Mouse (Mus musculus) T-helper 17 cell (primary cell): ENCODE measurements around the gene Ccl5.

ENCODE experiments used
- in situ Hi-C, 2 experiments: fragments of 300-600 bp; cut with MboI, MseI; formaldehyde crosslinking; loops; 1 replicate in 1 of 2; 2 replicates in 1 of 2; pipeline ENCODE4 v1.15.1; 2025; ENCODE audit warnings: high pct_unique_total_duplicates in 2 of 2

The Ccl5 gene

DNA sequence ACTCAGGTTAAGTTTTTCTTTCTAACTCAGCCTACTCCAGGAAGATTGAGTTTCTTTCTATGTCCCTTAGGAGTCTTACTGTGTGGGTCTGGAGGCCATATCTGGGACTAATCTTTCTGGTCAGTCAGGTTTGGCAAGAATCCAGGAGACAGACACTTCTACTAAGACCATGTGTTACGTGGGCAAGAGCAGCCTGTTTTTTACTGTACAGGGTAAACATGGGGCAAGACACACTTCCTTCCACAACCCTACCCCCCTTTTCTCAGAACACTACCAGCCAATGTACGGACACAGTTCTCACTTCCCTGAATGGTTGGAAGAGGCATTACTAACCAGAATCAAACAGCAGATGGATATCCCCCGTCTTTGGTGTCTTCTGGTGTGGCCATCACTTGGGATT is 13.9 kb upstream of the Ccl5 start:
- in situ Hi-C loops, result no loop called here

DNA sequence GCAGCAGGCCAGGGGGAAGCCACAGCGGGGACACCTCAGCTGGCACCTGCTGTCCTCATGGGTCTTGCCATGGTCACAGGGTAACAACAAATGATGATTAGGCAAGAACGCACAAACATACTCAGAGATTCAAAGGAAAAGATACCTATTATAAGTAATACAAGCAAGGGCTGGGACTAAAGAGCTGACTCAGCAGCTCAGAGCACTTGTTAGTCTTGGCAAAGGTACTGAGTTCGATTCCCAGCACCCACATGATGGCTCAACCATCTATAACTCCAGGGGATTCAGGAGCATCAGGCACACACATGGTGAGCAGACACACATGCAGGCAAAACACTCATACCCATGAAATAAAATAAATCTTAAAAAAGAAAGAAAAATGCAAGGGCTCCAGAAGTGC is 11.1 kb upstream of the Ccl5 start:
- in situ Hi-C loops, result no loop called here

DNA sequence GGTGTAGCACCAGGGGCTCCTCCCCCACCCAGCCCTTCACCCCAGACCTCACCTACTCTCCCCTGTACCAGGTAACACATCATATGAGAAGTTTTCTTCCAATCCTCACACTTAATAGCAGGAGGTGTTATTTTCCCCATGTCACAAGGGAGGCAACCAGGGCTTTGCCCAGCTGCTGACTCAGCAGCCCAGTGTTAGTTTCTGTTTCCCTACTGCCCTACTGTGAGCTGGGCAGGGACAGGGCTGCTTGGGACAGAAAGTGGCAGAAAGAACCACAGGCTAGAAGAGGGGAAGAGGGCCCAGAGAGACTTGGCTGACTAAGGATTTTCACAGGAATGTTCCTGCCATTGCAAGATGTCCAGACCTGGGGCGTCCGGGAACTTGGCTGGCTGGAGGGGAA is 10.6 kb upstream of the Ccl5 start:
- in situ Hi-C loops, result no loop called here

DNA sequence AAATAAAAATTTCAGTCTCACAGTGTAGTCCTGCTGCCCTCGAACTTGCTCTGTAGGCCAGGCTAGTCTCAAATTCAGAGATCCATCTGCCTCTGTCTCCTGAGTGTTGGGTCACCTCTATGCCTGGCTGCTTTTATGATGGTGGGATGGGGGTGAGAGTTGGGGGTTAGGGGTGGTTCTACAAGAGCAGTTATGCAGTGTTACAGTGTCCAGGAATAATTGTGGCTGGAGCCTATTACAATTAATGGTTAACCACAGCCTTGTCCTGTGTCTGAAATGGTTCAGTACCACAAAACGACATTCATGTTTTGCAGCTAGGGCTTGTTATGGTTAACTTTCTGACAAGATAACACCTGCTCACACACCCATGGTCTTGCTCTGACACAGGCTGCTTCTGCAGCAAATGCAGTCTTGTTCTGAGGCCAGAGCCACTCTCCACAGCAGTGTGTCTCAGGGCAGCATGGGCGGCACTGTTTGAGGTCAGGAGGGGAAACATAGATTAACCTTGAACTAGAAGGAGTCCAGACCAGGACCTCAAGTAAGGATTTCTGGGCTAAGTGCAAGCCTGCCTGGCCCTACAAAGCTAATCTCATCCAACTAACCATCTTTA is 8.5 kb upstream of the Ccl5 start:
- in situ Hi-C loops, result no loop called here

DNA sequence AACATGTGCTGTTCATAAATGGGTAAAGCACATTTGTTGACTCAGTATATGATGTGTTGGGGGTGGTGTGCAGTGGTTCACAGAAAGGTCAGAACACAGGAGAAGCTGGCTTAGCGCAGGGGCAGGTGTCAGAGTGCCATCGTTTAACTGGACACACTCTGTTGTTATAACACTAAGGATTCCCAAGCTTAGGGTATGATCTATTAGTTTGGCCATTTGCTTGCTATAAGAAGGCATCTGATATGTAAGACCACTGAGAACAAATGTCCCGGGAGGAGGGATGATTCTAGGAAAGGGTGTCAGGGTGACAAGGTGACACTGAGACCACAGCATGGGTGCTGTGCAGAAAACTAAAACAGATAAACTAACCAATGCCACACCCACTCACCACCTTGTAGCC is 6.5 kb upstream of the Ccl5 start:
- in situ Hi-C loops, result no loop called here

DNA sequence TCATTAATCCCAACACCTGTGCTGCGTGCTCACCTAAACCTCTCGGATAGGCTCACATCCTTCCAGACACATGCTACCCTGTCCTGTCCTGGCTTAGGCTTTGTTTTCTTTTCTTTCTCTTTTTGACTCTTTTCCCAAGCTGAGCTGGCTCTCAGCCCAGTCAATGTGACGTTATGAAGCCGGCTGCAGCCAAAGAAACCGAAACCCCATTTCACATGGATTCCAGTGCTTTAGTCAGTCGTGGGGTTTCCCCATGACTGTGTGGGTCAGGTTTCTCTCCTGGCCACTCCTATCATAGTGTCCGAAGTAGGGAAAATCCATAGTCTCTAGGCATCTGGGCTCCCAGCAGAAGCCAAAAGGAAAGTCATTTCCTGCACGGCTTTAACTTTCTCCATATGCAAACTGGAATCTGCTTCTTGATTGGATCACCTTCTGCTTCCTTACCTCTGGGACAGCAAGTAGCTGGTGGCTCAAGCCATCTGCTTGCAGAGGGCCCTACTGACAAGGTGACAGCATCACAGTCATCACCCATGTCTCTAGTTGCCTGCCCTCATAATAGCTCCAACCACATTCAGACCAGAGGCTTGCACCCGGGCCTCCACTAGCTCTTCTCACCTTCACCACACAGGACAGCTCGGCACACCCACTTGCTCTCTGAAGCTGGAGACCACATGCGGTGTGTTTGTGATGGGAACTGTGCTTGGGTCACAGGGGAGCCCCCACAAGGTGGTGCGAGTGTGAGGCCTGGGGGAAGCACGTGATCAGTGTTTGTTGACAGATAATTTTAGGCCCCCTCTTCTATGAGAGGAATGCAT is 4.5 kb upstream of the Ccl5 start:
- in situ Hi-C loops, result no loop called here

DNA sequence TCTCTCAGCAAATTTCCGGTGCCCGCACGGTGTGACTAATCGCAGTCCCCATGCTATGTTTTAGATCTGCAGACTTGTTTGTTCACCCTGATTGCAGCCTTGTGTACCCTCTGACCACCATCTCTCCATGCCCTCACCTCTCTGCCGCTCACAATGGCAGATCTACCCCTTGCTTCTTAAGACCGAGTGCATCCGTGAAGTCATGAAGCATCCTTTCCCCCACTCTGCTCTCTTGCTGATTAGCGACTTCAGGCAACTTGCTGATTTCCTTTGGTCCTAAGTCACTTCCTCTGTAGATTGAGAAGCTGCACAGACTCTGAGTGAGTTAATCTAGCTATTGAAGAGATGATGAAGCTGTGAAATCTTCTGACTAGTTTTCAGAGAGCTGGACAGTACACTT is 3.8 kb upstream of the Ccl5 start:
- in situ Hi-C loops, result no loop called here

DNA sequence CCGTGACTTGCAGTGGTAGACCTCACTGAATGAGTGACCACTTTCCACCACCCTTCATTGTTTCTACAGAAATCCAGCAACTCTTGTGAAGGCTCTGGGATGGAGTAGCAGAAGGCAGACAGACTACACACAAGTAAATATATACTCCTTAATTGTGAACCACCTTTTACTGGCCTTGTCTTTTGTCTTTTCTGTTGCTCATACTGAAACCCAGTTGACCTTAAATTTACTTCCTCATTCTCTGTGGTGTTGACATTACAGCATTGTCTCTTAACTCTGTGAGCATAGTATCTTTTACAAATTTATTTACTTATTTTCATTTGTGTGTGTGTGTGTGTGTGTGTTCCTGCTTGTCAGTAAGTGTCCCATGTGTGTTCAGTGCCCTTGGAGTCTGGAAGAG is 2.9 kb upstream of the Ccl5 start:
- in situ Hi-C loops, result no loop called here

DNA sequence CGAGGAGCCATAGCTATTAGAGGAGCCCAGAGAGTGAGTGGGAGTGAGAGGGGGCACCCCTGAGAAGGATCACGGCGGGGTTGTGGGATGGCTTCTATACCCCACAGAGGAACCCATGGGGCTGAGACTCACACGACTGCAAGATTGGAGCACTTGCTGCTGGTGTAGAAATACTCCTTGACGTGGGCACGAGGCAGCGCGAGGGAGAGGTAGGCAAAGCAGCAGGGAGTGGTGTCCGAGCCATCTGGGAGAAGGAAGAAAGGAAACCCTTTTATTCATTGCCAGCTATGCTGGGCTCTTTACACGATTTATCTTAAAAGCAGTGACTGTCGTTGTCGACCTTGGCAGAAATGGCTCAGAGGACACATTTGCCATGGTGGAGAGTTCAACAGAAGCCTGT is 1.3 kb downstream of the Ccl5 start:
- in situ Hi-C loops, result no loop called here

DNA sequence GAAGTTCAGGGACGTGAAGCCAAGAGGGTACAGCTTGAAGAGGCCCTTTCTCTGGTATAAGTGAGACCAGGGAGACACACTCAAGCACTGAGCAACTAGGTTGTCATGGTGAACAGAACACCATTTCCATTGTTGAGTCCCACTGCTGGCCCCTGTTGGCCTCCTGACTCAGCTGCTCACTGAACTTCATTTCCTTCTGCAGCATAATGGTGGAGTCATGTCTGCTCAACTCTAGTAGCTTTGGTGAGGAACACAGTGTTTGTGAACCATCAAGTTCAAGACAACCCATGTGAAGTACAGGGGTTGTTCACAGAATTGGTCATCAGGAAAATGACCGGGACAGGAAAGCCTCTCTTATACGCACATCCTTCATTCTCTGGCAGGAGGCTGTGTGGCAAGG is 8.2 kb downstream of the Ccl5 start, which contains the start of gene Heatr9:
Heatr9 (minus strand) TSS at position 101 of the 400 bp plus-strand sequence.
- in situ Hi-C loops, result no loop called here

DNA sequence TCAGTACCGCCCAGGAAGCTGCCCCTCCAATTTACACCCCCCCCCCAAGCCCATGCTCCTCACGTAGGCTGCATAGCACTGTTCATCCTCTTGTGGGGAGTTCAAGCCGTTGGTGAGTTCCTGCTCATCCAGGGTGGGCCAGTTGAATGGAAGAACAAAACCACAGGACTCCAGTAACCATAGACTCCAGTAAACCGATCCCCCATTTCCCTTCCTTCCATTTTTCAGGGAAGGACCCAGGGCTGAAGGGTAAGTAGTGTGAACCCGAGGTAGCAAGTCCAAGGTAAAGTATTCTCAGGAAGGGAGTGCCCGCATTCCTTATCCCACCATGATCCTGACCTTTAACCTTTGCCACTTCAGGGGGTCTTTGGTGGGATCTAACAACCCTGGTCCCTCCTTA is 11.9 kb downstream of the Ccl5 start:
- in situ Hi-C loops, result no loop called here

DNA sequence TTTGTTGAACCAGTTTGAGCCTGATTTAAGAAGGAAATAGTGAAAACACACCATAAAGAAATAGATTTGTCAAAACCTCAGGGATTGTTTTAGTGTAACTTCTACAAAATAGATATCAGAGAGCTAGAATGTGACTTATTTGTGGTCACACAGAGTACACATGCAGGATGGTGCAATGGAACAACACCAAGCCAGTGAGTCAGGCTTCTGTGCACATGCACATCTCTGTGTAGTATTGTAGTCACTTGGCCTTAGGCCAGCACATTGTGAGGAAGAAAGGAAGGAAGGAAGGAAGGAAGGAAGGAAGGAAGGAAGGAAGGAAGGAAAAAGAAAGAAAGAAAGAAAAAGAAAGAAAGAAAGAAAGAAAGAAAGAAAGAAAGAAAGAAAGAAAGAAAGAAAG is 13.2 kb downstream of the Ccl5 start:
- in situ Hi-C loops, result no loop called here

DNA sequence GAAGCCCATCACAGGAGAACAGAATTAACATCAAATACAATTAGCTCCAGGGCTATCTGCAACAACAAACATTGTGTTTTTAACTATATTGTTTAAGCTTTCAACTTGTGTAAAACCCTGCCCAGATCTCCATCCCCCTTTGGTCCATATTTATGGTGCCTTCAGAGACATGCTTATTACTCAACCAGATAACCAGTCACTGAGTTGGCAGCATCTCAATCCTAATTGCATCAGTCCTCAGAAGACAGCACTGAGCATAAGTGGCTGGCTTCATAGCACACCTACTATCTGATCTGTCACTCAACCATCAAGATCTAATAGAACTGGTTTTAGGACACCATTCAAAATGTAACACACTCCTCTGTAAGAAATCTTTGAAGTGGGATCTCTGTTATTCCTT is 20.8 kb downstream of the Ccl5 start:
- in situ Hi-C loops, result no loop called here

DNA sequence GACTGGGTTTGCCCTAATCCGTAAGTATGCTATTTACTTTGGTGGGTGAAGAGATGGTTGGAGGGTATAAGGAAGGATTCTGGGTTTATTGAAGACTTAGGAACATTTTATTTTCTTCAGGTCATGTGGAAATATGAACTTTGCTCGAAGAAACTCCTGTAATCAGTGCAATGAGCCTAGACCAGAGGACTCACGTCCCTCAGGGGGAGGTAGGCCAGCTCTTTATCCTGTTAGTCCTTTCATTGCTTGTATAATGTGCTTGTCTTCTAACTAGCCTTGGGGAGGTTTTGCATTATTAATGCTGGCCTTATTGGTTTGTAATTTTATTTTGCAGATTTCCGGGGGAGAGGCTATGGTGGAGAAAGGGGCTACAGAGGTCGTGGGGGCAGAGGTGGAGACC is 26.0 kb downstream of the Ccl5 start:
- in situ Hi-C loops, result no loop called here

DNA sequence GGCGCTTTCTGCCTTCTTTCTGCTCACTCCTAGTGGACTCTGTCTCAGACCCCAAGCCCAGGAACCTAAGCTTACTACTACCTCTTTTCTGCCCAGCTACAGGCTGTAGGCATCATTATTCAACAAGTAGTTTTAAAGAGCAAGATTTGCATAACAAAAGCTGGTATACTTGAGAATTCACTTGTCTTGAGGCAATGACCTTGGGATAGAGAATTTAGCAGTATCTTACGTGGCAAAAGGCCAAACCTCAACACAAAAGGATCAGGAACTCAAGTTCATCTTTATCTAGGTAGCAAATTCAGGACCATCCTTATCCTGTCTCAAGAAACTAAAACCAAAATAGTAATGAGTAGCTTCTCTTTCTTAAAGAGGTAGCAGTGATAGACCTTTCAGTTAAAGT is 34.7 kb downstream of the Ccl5 start:
- in situ Hi-C loops, result loop anchor here in 1 of 2 experiments (10.0 kb wide), 1 partner anchor 171 kb away; no protein-coding TSS in a partner anchor

DNA sequence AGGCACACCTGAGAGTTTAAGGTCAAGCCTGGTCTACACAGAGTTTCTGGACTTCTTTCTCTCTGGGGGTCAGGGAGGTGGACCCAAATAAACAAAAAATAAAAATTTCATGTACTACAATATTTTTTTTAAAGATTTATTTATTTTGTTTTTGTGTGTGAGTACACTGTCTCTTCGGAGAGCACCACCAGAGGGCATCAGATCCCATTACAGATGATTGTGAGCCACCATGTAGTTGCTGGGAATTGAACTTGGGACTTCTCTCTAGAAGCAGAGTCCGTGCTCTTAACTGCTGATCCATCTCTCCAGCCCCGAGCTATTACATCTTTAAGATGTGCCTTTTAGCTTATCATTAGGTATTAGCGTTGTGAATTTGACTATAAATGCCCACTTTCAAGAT is 38.8 kb downstream of the Ccl5 start:
- in situ Hi-C loops, result loop anchor here in 1 of 2 experiments (10.0 kb wide), 1 partner anchor 167 kb away; no protein-coding TSS in a partner anchor
